Comparison of ENCODE assay signal across 29 mouse cellular contexts in the genomic region with DNA sequence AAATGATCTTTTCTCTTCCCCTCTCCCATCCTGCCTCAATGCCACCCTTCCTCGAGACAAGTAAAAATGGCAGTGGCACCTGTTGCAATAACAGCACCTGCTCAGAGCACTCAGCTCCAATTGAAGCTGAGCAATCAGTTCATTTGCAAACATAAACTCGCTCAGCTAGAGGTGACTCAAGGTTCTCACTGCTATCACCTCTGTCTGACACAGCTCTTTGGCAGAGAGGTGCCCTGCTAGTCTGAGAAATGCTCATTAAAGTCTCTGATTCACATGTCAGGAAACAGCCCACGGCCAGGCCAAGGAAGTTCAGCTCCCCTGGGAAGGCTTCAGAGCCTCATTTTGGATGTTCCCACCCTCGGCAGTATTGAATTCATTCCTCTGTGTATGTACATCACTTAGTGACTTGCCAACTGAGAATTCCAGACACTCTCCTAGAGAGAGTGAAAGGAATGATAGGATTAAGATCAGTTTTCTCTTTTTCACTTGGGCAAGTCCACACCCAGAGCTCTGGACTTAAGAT.
DNase-seq lines count a peak whose midpoint lies in the region; ATAC-seq lines count a peak whose summit lies in the region.
"Had no signal": no experiment of that assay in that cellular context is flagged by ENCODE, and none has a peak within 500 bp of the region (broad histone marks: within the 10 kb centered on the region; RNA-seq: fewer than 3 reads in every experiment).

No protein-coding gene starts in this region.

- no peaks in the 10 kb centered on the region for H3K27me3 ChIP-seq in midbrain, embryonic 13.5 days
- H3K27me3 ChIP-seq in midbrain, embryonic 14.5 days (ENCODE audit: control insufficient read depth, insufficient read depth, low read length), result no peaks in the 10 kb centered on the region
- H3K27me3 ChIP-seq: heart, embryonic 12.5 days; stomach, embryonic 15.5 days had no signal

- no peak for DNase-seq in midbrain, embryonic 14.5 days
- peak; percentile 1 for DNase-seq in 3T3-L1 (ENCODE audit: low read depth, low spot score)
- peak; percentile 74 for DNase-seq in NIH3T3 (ENCODE audit: low read depth)
- DNase-seq in mesoderm, embryonic 11.5 days (ENCODE audit: low read depth, low spot score), result peak; percentile 6
- DNase-seq in frontal cortex, postnatal 25 days (ENCODE audit: low spot score in 2 of 2), result no peak
- DNase-seq: adrenal gland, adult 2 months; adrenal gland, postnatal 36 days; cerebellum, adult 8-10 months; cerebellum, postnatal 25 days; gastrocnemius, postnatal 14 days; heart, postnatal 10 days; kidney, adult 11 months; kidney, postnatal 14 days; layer of hippocampus, adult 9-11 months; liver; lung, adult 2 months; lung, postnatal 10 days; thymus, postnatal 25 days had no signal

- 0 out of 2 replicates have a peak, but pooled peaks have one; percentile 14 for ATAC-seq in midbrain, embryonic 13.5 days
- ATAC-seq in midbrain, embryonic 14.5 days (ENCODE audit: low FRiP score, low TSS enrichment), result no peak
- ATAC-seq: activated CD4-positive, CD25-positive, alpha-beta regulatory T cell, adult 4 months; forebrain, embryonic 16.5 days; inflammation-experienced regulatory T-cells, adult 6 months had no signal

- H3K9ac ChIP-seq in midbrain, embryonic 13.5 days (replicated peaks), result no peak overlapping the region
- no peak overlapping the region for H3K9ac ChIP-seq in midbrain, embryonic 14.5 days (replicated peaks; ENCODE audit: low read length)
- H3K9ac ChIP-seq: heart, embryonic 12.5 days; hindbrain, embryonic 14.5 days; liver, embryonic 14.5 days; neural tube, embryonic 13.5 days; stomach, embryonic 15.5 days had no signal

- H3K4me1 ChIP-seq in midbrain, embryonic 13.5 days (replicated peaks), result no peaks in the 10 kb centered on the region
- H3K4me1 ChIP-seq in midbrain, embryonic 14.5 days (ENCODE audit: control insufficient read depth, insufficient read depth, low read length), result no peaks in the 10 kb centered on the region
- H3K4me1 ChIP-seq: forebrain, embryonic 10.5 days; heart, embryonic 12.5 days; stomach, embryonic 15.5 days had no signal

- no peak overlapping the region for H3K4me3 ChIP-seq in midbrain, embryonic 13.5 days (replicated peaks)
- no peak overlapping the region for H3K4me3 ChIP-seq in midbrain, embryonic 14.5 days (replicated peaks; ENCODE audit: low read depth, low read length)
- H3K4me3 ChIP-seq: forebrain, embryonic 10.5 days; heart, embryonic 12.5 days; neural tube, embryonic 13.5 days; stomach, embryonic 15.5 days had no signal

- H3K4me2 ChIP-seq in midbrain, embryonic 13.5 days (replicated peaks), result no peak overlapping the region
- no peak overlapping the region for H3K4me2 ChIP-seq in midbrain, embryonic 14.5 days (ENCODE audit: low read length)
- H3K4me2 ChIP-seq: heart, embryonic 12.5 days; hindbrain, embryonic 14.5 days; neural tube, embryonic 13.5 days; stomach, embryonic 15.5 days had no signal

- H3K27ac ChIP-seq in midbrain, embryonic 13.5 days, result no peak overlapping the region
- H3K27ac ChIP-seq in midbrain, embryonic 14.5 days (replicated peaks; ENCODE audit: low read depth, low read length), result no peak overlapping the region
- H3K27ac ChIP-seq: forebrain, embryonic 10.5 days; hindbrain, embryonic 14.5 days; liver, embryonic 14.5 days; macrophage; neural tube, embryonic 13.5 days; stomach, embryonic 15.5 days had no signal

- no peaks in the 10 kb centered on the region for H3K36me3 ChIP-seq in midbrain, embryonic 13.5 days
- H3K36me3 ChIP-seq in midbrain, embryonic 14.5 days (ENCODE audit: control insufficient read depth, insufficient read depth, low read length), result no peaks in the 10 kb centered on the region
- H3K36me3 ChIP-seq: forebrain, embryonic 10.5 days; heart, embryonic 12.5 days; stomach, embryonic 15.5 days had no signal

- WGBS in midbrain, embryonic 13.5 days, result 68% methylated on average over 4 of the region's 4 CpGs
- 73% methylated on average over 4 of the region's 4 CpGs for WGBS in midbrain, embryonic 14.5 days

- no peaks in the 10 kb centered on the region for H3K9me3 ChIP-seq in midbrain, embryonic 13.5 days
- no peaks in the 10 kb centered on the region for H3K9me3 ChIP-seq in midbrain, embryonic 14.5 days (ENCODE audit: control insufficient read depth, low read length)
- H3K9me3 ChIP-seq: forebrain, embryonic 10.5 days; heart, embryonic 12.5 days; neural tube, embryonic 13.5 days; stomach, embryonic 15.5 days had no signal

Comparison
In these comparisons a context has a peak if more than half of its experiments do, and no peak if none do; other contexts are left out.
1. DNase-seq: peak in 3T3-L1 (single experiment), NIH3T3 (single experiment) and mesoderm, embryonic 11.5 days (single experiment); none in midbrain, embryonic 14.5 days (single experiment) and frontal cortex, postnatal 25 days (0 of 2).